Mouse (Mus musculus): ENCODE results near the gene Stk32c.

Stk32c gene

DNA sequence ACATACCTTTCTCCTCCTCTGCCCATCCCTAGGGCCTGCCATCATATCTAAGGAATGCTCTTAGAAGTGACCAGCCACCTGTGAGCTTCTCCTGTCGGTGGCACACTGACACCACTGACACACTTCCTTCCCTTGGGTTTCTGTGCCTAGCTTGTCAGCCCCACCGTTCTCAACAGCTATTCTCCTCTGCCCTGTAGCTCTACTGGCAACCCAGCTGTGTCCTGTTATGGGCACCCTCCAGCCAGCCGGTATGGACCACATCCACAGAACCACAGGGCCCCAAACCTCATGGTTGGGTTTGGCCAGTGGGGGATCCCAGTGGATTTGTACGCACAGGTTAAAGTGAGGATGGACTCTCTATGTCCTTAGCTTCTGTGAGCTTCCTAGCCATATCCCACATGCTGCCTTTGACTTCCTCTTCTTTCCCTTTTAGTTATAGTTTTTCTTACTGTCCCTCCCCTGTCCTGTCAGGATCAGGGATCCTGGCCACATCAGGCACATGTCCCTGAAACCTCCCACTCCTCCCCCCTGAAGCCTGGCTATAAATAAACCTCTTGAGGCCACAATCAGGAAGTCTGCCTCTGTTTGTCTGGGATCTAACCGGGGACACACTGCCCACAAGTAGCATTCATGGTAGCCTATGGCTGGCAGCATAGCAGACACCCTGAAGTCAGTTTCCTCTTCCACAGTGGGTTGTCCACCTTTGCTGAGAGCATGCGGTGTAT is 15.5 kb upstream of the Stk32c start:
- no peak for DNase-seq (ENCODE audit: low spot score)

DNA sequence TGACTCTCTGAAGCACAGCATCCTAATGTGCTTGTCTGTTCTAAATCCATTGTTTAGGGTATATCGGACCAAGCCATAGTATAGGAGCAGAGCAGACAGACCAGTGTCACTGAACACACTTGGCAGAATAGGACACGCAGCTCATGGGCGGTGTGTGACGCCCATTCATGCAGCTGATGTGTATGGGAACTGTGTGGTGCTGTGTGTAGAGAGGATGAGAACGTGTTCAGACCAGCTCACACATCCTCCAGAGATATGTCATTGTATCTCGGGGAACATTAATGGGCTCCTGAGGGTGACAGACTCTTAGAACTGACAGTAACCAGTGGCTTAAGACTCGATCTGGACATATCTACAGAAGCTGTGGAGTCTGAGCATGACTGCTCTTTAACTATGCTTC is 13.3 kb upstream of the Stk32c start:
- no peak for DNase-seq (ENCODE audit: low spot score)

DNA sequence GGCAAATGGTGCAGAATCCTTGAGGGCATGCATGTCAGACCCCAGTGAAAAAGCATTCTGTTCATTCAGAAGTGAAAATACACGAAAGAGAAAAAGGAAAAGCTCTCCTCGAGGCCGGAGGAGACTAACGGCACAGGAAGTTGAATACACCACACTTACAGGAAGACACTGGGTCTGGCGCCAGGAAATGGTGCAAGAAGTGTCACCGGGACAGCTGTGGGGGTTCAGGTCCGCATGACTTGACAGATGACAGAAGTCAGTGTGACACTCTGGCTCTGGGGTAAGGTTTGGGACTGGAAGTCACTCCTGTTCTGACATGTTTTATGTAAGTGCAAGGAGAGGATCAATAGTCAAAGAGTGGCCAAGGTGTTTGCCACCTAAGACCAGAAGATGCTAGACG is 11.6 kb upstream of the Stk32c start:
- no peak for DNase-seq (ENCODE audit: low spot score)

DNA sequence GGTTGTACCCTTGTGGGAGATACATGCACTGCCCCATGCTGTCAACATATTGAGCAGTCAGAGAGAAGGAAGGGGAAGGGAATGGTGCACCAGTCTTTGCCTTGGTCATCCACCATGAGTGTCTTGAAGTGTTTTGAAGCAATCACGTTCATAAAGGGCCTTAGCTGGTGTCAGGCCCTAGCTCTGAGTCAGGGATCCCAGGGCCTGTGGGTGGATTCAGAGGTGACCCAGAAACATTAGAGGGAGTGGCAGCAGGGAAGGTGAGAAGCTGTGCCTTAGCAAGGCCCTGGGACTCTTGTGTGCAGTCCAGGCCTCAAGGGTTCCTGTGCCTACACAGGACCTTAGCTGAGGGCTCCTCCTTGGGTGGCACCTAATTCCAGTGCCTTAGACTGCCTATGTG is 11.0 kb upstream of the Stk32c start:
- no peak for DNase-seq (ENCODE audit: low spot score)

DNA sequence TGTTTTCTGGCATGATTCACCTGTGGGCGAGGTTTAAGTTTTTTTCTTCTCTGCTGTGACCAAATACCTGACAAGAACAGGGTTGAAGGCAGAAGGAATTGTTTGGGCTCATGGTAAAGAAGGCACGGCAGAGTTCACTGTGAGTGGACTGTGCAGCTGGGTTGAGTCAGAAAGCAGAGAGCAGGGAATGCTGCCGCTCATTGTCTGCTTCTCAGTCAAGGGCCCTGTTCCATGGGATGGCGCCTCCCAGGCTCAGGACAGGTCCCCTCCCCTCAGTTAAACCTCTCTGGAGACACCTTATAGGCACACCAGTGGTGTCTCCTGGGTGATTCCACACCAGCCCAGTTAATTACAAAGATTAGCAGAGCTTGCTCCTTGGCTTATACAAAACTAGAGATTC is 9.2 kb upstream of the Stk32c start:
- DNase-seq (ENCODE audit: low spot score): no peak

DNA sequence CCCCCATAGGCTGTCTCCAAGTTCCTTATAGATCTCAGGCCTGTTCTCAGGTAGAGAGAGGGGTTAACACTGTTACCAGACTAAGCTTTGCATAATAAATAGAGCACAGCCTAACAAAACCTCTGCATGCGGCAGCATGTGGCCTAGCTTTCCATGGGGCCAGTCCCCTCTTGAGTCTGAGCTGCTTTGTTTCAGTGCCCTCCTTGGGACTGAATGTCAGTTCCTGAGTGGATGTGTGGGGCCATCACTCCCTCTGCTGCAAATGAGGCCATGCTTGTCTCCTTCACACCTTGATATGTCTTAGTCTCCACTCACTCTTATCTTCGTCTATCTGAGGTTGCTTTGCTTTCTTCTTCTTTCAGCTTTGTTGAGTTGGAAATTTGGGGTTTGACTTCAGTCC is 8.7 kb upstream of the Stk32c start:
- DNase-seq (ENCODE audit: low spot score): no peak

DNA sequence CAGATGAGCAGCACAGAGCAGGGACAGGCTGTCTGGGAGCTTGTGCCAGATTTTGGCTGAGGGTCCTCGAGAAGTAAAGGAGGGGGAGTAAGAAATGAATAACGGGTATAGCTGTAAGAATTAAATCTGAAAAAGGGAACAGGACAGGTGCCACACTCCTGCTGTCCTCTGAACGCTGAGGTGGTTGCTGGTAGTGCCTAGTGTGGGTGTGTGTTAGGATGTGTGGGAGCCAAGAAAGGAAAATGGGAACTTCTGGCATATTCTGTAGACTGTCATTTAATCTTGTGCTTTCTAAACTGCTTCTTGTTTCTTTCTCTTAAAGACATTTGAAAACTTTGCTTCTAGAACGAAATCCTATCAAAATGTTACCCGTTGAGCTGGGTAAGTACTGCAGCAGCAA is 8.0 kb upstream of the Stk32c start:
- no peak for DNase-seq (ENCODE audit: low spot score)

DNA sequence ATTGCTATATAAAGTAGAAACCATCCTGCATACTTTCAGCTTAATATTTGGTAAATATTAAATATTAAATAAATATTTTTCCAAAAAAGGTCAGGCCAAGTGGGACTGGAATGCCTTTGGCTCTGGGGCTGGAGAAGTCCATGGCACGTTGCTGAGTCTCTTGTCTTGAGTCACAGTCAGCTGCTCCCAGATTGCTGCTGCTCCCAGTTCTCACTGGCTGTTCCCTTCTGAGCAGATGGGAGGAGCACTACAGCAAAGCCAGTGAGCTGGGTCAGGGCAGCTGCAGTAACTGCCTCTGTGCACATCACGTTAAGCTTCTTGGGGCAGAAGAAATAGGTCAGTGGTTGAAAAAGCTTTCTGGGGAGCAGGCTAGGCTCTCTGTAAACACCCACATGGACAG is 7.2 kb upstream of the Stk32c start:
- DNase-seq (ENCODE audit: low spot score): no peak

DNA sequence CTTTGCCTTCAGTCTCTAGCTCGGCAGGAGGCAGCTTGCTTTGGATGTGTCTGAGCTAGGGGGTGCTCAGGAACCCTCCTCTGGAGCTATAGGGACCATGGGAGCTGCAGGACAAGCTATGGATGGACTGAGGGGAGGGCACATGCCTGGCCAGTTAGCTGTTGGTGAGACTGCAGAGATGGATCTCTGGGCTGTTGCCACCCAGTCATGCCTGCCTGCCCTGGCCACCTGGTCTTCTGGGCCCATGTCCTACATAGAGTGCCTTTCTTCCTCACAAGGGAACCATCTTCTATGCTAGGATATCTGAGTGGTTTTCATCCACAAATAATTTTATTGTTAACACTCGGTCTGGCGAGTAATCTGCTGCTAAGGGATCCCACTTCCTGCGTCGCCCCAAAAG is 6.4 kb upstream of the Stk32c start:
- no peak for DNase-seq (ENCODE audit: low spot score)

DNA sequence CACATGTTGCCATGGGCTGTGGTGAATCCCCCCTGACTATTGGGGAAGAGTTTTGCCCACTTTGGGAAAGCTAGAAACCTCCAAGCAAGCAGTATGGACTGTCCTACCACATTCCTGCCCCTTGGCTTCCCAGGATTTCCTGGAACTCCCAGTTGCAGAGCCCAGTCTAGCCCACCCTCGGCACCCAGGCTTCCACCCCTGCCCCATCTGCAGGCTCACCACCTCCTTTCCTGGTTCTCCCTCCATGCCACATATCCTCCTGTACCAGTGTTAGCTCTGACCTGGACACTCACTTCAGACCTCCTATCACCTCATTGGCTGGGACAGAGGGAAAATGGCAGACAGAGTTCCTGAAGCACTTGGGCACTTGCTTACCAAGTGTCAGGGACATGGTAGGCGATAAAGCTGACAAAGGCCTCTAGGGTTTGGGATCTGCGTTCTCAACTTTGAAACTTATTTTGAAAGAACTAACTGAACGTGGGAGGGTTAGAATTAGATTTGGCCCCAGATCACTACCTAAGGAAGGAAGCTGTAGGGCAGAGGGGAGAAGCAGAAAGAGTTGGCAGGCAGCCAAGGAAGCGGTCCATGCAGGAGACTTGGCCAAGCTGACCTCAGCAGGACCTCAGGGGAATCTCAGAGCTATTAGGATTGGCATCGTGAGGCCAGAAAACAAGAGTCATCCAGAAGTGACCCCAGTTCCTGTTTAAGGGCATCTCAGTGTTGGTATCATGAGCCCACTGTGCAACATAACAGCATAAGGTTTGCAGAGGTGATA is 5.7 kb upstream of the Stk32c start:
- no peak for DNase-seq (ENCODE audit: low spot score)

DNA sequence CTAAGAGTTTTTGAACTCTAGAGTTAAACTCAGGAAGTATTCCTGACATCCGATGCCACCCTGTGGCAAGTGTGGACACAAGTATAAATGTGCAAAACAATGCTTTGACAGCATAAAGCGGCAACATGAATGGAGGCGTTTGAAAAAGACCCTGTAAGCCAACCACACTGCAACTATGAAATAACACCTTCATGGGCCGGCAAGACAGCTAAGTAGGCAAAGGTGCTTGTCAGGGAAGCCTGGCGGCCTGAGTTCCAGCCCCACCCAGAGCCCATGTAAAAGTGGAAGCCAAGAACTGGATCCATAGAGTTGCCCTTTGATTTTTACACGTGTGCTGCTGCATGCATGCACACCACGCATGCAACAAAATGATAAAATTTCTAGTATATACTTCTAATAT is 3.9 kb upstream of the Stk32c start:
- no peak for DNase-seq (ENCODE audit: low spot score)

DNA sequence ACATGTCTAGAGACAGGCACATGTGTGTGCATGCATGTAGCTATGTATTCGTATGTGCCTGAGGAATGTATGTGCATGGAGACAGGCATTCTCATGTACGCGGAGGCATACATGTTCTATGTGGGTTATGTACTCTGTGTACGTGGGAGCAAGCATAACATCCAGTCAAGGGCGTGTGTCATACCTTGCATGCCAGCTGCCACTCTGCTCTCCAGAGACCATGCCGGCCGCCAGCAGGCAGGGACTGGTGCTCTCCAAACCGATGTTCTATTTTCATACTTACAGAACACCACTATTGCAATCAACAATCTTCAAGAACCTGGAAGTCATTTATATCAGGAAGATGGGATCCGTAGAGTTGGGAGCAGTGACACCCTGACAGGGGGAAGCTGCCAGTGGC is 3.4 kb upstream of the Stk32c start:
- no peak for DNase-seq (ENCODE audit: low spot score)

DNA sequence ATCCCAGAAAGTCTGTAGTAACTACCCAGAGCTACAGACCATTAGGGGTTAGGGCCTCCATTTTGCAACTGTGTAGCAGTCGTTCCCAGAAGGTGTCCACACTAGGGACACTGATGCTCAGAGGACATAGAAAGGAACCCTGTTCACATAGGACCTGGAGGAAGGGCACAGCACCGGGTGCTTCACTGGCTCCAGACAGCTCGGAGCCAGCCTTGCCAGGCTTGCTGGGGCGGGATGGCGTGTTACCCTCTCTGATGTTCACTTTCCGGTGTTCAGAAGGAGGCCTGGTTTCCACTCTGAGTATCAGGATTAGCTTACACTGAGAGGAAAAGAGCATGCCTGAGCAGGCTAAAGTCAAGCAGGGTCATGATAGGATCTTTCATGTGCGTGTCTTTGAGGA is 2.8 kb upstream of the Stk32c start:
- DNase-seq (ENCODE audit: low spot score): no peak

DNA sequence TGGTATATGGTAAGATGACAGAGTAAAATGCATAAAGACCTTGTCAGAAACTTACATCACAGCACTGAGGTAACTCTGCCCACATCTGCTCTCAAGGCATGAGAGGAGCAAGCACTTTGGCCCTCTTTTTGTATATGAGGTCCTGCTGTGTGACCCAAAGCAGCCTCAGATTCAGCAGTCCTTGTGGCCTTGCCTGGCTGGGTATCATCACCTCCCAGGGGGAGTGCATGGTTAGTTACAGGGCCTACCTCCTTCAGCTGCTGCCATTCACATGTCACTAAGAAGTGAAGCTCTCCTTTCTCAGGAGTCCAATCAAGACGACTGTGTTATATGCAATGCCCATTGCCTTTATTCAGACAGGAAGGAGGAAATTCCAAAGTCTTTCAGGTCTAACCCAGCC is 2.4 kb upstream of the Stk32c start:
- DNase-seq (ENCODE audit: low spot score): no peak

DNA sequence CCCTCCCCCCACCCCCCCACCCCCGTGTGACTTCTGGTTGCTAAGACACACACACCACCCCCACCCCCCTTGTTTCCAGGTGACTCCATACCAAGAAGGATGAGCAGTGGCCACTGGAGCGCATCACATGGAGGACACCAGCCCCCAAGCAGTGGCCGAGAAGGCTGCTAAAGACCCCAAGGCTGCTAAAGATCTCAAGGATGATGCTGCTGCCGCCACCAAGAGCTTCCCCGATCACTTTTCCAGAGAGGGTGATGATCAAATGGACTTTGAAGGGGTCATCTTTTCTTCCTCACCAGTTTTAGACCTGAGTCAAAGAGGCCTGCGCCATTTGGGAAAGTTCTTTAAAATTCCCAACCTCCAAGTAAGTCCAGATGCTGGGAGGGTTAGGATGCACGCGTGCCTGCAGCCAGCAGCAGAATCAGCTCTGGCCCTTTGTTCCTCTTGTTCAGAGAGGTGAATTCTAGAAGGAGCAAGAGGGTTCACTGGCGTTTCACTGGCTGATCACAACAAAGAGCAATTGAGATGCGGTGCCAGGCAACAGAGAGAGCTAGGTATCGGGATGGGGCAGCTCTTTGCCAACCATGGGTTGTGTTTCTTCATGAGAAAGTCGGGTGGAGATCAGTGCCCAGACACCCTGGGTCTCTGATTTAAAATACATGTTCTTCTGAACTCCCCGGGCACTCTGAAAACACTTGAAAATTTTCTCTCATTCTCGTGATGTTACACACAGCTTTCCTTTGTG is 1.7 kb upstream of the Stk32c start:
- no peak for DNase-seq (ENCODE audit: low spot score)

DNA sequence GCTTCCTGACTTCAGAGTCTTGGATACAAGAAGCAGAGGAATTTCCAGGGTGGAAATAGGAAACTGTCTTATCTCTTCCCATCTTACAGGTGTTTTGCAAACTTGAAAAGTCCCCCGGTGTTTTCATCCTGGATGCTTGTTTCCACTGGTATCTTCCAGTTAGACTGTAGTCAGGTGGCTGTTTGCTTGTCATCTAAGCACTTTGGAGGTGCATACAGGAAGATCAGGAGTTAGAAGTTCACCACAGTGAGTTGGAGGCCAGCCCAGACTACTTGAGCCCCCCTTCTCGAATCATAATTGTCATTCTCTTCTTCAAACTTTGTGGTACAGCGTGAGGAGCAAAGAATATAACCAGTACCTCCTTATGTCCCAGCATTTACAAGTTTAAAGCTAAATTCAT is 1.1 kb upstream of the Stk32c start:
- DNase-seq (ENCODE audit: low spot score): no peak

DNA sequence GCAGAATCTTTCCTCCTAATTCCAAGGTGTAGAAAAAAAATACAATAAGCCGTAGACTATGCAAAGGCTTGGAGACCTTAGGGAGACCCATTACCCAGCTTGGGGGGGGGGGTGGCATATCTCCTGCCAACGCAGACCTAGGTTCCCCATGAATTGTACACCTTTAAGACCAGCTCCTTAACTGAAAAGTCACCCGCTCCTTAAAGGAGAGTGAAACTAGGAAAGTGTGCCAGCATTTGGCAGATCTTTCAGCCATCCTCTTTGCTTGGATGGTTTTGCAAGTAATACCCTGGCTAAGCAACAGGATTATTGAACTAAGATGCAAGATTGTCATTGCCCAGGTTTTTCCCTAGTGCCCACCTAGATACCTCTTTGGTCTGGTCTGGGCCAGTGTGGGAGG is 644 bp upstream of the Stk32c start:
- no peak for DNase-seq (ENCODE audit: low spot score)

DNA sequence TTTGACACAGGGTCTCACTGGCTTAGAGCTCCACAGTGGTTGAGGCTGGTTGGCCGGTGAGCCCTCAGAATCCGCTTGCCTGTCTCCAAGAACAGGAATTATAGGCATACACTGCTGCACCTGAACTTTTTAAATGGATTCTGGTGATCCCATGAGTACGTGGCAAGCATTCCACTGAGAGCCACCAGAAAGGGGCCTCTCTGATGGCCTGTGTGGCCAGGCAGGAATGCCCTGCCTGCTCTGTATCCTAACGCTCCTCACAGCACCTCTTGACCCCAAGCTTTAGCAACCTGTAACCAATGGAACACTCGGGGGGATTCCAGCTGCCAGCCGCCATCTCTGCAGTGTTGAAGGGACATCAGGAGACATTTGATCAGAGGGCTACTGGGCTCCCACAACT is 1.3 kb downstream of the Stk32c start:
- no peak for DNase-seq (ENCODE audit: low spot score)

DNA sequence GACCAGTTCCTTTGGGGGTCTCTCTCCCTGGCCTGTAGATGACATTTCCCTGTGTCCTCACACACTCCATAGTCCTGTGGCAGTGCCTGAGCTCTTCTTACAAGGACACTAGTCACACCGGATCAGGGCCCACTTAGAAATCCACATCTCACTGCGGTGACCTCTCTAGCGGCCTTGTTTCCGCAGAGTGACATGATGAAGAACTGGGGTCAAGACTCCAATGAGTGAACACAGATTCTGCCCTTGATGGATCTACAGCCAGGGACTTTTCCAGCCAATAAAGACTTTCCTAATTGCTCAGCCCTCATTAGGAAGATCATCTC is 4.4 kb downstream of the Stk32c start:
- DNase-seq (ENCODE audit: low spot score): no peak

DNA sequence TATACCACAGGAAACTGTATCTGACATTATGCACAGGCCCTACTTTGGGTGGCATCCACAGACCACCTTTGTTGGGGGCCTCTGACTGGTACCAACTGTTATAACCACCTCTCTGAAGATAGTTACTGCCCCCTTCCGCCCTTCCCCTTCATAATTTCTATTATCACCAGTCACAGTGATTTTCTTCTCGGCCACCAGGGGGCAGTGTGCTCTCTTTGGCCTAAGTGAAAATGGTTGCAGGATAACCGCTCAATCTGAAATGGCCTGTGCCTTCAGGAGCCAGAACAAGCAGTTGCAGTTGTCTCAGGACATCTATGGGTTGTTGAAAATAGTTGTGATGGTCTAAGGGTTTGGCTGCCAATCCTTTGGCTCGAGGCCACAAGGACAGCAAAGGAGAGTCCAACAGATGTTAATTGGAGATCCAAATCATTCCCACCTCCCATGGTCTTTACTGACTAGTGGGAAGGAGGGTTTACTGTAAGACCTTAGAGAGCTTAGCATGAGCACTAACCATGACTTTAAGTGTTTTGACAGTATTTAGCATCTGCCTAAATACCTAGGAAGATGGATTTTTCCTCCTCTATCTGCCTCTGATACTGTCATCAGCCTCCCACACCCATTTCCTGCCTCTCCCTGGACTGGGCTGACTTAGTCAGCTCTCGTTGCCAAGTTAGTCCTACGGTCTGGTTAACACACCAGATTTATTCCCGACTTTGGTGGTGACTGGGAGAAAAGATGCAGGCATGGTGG is 4.9 kb downstream of the Stk32c start:
- peak; percentile 86 for DNase-seq (ENCODE audit: low spot score)

DNA sequence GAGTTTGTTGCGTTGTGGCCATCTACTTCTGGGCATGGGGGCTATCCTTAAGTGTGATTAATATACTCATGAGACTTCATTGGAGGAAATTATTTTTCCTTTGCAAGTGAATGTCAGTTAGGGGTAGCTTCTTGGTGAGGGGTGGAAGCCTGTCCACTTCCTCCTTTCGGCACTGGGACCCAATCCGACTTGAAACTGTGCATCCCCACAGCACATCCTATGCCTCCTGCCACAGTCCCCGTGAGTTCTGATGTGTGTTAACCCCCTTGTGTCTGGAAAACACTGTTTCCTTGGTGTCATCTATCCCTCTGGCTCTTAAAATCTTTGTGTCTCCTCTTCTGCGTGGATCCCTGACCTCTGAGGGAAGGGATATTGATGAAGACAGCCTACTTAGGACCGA is 11.9 kb downstream of the Stk32c start:
- DNase-seq (ENCODE audit: low spot score): no peak

DNA sequence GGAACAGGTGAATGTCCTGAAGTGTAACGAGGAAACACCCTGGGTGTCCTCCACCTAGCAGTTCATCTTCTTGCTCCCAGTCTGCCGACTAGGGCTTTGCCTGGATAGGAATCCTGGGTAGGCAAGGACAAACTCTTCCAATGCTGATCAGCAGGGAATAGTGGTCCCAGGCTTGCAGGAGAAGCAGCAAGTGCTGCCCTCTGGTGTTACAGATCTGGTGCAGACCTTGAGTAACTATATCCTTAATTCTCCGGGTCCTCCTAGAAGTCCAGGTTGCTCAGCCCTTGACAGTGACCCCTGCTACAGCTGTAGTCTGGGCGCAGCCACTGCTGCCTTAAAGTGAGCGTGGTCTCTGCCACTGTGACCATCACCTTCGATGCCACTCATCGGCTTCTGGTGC is 13.0 kb downstream of the Stk32c start:
- DNase-seq (ENCODE audit: low spot score): peak; percentile 88

DNA sequence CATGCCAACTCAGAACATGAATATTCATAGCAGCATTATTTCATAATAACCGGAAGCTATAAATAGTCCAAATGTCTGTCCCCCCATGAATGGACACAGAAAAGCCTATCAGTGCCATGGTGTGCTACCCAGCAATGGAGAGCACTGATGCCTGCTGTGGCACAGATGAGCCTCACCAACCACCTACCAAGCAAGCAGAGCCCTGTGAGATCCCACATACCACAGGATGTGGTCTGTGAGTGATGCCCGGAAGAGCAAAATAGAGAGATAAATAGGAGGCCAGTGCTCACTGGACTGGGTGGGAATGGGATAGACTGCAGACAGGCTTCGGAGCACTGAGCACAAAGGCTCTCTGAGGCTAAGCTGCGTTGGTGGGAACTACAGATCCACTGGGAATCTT is 16.1 kb downstream of the Stk32c start:
- DNase-seq (ENCODE audit: low spot score): no peak

Measured in embryo, embryonic 10 days (tissue).